Mouse (Mus musculus): ENCODE results near the gene Nckap5.

The Nckap5 gene

DNA sequence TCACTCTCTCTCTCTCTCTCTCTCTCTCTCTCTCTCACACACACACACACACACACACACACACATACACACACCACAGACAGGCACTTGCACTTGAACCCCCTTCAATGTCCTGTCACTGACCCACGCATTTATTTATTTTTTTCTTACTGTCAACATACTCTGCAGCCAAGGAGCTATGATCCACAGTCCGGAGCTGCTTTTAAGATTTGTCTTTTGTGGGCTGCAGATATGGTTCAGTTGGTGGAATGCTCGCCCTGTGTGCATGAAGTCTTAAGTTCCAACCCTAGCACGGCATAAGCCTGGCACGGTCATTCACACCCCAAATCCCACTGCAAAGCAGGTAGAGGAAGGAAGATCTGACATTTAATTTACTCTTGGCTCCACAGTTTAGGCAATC is 357.6 kb downstream of the Nckap5 start:
- DNase-seq (ENCODE audit: extremely low spot score), result no peak

- no peak for DNase-seq (ENCODE audit: extremely low spot score)
These were observed 359.2 kb downstream of the Nckap5 start for GRCm38 (mm10) chr1:126471419-126471818.

- no peak for DNase-seq (ENCODE audit: extremely low spot score)
These were observed 359.7 kb downstream of the Nckap5 start for GRCm38 (mm10) chr1:126470883-126471282.

GRCm38 (mm10) chr1:126469818-126470544 is 360.6 kb downstream of the Nckap5 start:
- DNase-seq (ENCODE audit: extremely low spot score), result no peak

DNA sequence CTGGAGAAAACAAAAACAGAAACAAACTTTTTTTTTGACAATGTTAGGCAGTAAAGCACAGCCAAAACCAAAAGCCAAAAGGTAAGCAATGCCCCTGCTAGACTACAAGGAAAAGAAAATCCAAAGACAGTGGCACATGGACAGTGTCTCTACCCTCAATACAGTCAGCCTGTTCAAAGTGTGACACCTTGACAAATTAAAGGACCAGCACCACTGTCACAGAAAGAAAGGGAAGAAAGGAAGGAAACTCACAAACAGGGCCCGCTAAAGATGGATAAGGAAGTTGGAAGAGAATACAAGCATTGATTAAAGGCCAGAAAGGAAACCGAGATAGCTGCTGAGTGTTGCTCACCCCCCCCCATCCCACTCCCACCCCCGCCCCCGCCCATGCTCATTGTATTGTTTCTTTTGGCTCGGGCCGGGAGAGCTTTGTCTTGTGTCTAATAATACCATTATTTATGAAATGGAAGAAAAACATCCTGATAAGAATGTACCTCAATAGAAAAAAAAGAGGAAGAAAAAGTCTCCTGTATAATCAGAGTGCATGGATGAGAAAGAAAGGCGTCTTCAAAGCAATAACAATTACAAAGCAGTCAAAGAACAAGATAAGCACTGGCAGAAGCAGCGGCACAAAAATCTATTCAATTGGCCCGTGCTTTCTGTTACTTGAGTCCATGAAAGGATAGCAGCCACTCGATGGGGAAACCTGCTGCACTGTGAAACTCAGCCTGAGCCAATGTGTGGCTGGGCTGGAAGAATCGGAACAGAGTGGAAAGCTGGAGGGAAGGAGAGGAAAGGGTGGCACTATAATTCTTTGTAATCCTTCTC is 368.9 kb downstream of the Nckap5 start:
- DNase-seq (ENCODE audit: extremely low spot score), result no peak

DNA sequence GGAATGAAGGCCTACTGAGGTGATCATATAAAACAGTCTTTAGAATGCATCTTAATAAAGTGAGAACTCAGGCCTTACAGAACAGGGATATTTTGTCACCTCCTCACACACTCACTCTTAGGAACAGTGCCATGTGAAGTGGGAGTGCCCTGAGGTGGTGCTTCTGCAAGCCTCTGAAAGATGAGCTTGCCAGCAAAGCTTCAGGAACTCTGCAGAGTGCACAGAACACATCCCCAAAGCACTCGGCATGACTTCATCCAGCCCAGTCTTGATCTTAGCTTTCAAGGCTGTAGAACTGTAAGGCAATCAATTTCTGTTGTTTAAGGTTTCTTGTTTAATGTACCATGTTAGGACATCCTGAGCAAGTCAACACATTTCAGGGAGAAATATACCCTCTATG is 372.9 kb downstream of the Nckap5 start:
- DNase-seq (ENCODE audit: extremely low spot score), result no peak

DNA sequence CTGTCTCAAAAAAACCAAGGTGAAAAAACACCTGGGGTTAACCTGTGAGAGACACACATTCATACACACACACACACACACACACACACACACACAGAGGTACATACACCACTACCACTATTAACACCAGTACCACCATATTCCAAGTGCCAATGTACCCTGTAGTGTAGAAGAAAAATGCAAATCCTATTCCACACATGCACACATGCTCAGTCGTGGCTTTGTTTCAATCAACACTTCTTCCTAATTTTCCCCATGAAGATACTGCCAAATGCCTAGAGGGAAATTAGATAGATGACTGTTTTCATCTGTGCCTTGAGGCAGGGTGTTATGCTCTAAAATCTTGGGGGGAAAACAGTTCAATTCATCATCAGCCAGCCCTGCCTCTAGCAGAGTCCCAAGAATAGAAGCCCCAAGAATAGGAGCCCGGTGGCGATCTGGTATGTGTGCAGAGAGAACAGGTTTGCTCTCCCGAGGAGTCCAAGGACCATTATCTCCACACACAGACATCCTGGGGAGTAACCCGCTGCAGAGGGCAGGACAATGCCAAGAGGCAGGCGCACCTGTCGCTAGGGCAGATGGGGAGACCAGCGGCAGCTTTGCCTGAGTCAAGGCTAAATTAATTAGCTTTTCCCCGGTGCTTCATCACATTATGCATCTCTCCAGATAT is 376.0 kb downstream of the Nckap5 start:
- DNase-seq (ENCODE audit: extremely low spot score), result no peak

- no peak for DNase-seq (ENCODE audit: extremely low spot score)
These were observed 379.1 kb downstream of the Nckap5 start for GRCm38 (mm10) chr1:126451472-126451871.

DNA sequence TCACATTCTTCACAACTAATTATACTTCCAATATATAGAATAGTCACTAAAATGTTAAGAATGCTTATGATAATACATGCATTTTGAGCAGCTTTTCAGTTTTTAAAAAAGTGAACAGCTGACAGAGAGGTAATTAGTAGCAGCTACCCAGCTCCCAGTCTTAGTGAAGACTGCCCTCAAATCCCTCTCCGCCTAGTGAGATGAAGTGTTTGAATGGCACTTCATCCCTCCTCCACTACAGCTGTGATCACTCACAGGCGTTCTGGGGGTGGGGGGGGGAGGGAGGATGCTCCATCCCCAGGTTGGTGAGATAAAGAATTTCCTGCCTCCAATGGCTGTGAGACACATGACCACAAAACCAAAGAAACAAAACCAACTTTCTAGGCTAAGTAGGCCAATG is 381.2 kb downstream of the Nckap5 start:
- no peak for DNase-seq (ENCODE audit: extremely low spot score)

- DNase-seq (ENCODE audit: extremely low spot score), result no peak
These were observed 386.7 kb downstream of the Nckap5 start for GRCm38 (mm10) chr1:126443890-126444289.

- DNase-seq (ENCODE audit: extremely low spot score), result no peak
These were observed 387.9 kb downstream of the Nckap5 start for GRCm38 (mm10) chr1:126442723-126443122.

DNA sequence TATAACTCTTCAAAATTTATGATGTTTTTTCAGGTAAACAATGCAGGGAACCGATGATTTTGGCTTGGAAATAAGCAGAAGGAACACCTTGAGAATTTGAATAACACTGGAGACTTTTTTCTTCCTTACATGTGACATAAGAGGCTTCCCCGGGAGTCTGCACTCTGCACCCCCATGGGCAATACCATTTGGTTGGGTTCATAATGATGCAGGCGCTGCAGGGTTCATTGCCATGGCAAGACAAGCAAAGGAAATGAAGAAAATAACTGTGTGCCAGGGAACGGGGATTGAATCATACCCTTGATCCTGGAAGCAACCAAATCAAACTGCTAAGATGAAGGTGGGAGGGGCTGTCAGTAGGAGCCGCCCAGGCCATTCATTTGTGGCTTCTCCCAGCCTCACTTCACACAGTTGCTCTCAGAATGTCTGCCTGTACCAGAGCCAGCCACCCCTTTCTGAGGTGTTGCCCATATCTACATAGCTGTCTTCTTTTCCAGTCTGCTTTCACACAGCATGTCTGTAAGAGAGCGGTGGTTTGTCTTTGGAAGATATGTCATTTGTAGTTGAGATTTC is 392.5 kb downstream of the Nckap5 start:
- DNase-seq (ENCODE audit: extremely low spot score), result no peak

DNA sequence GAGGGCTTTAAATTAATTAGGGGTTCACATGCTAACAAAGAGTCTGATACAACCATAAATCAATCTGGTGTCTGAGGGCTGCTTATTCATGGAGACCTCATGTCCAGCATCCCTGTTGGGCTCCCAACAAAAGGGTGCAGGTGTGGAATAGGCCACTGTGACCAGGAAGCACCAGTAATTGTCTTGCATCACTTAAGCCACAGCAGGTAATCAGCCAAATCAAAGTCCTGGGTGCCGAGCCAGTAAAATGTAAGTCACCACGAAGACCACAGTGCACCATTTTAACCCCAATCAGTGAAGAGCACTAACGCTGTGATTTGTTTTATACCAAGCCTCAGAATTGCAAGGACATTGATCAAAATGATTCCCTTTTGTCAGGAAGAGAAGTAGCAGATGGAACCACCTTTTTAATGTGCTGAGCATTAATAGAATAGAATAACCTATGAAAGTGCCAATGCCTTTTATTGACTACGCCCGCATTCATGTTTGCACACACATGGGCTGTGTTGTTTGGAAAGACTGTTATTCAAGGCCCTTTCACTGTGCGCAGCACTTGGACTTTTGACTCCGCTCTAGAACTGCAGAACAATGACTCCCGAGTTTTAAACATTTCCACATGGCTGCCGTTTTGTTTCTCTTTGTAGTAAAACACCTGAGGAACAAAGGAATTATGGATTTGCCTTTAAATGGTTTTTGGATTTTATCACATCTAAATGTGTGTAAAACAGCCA is 393.5 kb downstream of the Nckap5 start:
- no peak for DNase-seq (ENCODE audit: extremely low spot score)

GRCm38 (mm10) chr1:126432285-126432684 is 398.3 kb downstream of the Nckap5 start:
- no peak for DNase-seq (ENCODE audit: extremely low spot score)

DNA sequence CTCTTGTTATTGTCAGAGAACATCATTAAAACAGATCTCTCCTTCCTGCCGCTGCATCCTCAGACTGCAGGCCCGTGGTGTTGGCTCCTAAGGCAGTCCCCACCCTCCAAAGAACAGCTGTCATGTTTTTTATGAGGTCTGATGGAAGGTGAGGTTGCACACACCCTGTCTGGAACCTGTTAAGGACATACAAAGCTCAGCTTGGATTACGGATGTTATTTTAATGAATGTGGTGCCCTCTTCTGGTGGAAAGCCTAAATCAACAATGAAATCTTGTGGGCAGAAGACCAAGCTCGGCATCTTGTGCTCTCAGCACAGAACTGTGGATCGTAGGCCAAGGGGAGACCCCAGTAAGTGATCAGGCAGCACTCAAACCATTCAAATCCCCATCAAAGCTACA is 399.0 kb downstream of the Nckap5 start:
- DNase-seq (ENCODE audit: extremely low spot score), result peak; percentile 63

GRCm38 (mm10) chr1:126411426-126411825 is 419.2 kb downstream of the Nckap5 start:
- DNase-seq (ENCODE audit: extremely low spot score), result no peak

GRCm38 (mm10) chr1:126407886-126408285 is 422.7 kb downstream of the Nckap5 start:
- DNase-seq (ENCODE audit: extremely low spot score), result peak; percentile 47

- DNase-seq (ENCODE audit: extremely low spot score), result no peak
These were observed 425.1 kb downstream of the Nckap5 start for GRCm38 (mm10) chr1:126405543-126405942.

- no peak for DNase-seq (ENCODE audit: extremely low spot score)
These were observed 426.6 kb downstream of the Nckap5 start for GRCm38 (mm10) chr1:126403970-126404369.

- DNase-seq (ENCODE audit: extremely low spot score), result no peak
These were observed 439.4 kb downstream of the Nckap5 start for GRCm38 (mm10) chr1:126391204-126391603.

- DNase-seq (ENCODE audit: extremely low spot score), result no peak
These were observed 453.1 kb downstream of the Nckap5 start for GRCm38 (mm10) chr1:126377339-126377980.

Data from embryo, embryonic 9.5 days (tissue).